Mouse (Mus musculus) testis, adult 10 weeks (tissue): Measurements from ENCODE around the gene Pskh1. TPM values are rescaled to one million over a fixed set of nuclear protein-coding genes. Genes with fewer than 3 reads are reported as not detected.

Experiments
- polyA plus RNA-seq: library from polyadenylated mRNA; stranded (reverse); fragments of 350-450 nt; fragmentation: Illumina TruSeq; extraction: RNeasy Lipid Tissue Mini Kit (QIAGEN cat#74804); gene quantifications from one replicate; pipeline ENCODE4 v1.2.3, GENCODE M21; 2014; ENCODE audit warnings: low read depth, low replicate concordance

Pskh1 gene
- 2.4 TPM for polyA plus RNA-seq

GRCm38 (mm10) chr8:105900180-105900940 lies at the start of gene Pskh1:
TSS of gene Pskh1 (plus strand) at chr8:105900441.

GRCm38 (mm10) chr8:105853178-105853577 lies 47.1 kb upstream of the Pskh1 start, which contains the start of gene Cenpt:
TSS of gene Cenpt (minus strand) at chr8:105853278.

GRCm38 (mm10) chr8:105854715-105855216 lies 45.5 kb upstream of the Pskh1 start, which contains the start of gene Thap11:
TSS of gene Thap11 (plus strand) at chr8:105855132.

GRCm38 (mm10) chr8:105860143-105860981 lies 39.9 kb upstream of the Pskh1 start, which contains the start of gene Nutf2:
TSS of gene Nutf2 (plus strand) at chr8:105860580.

GRCm38 (mm10) chr8:105880754-105881520 lies 19.3 kb upstream of the Pskh1 start, which contains the start of gene Edc4:
TSS of gene Edc4 (plus strand) at chr8:105880881.

GRCm38 (mm10) chr8:105893339-105893738 lies 6.9 kb upstream of the Pskh1 start, which contains the start of gene Nrn1l:
TSS of gene Nrn1l (plus strand) at chr8:105893567.

GRCm38 (mm10) chr8:105933762-105934161 lies 33.5 kb downstream of the Pskh1 start, which contains the start of gene Ctrl:
TSS of gene Ctrl (minus strand) at chr8:105933862.

GRCm38 (mm10) chr8:105938306-105938669 lies 38.0 kb downstream of the Pskh1 start, which contains the start of gene Psmb10:
TSS of gene Psmb10 (minus strand) at chr8:105938444.

GRCm38 (mm10) chr8:105943321-105943739 lies 43.1 kb downstream of the Pskh1 start, which contains the start of gene Lcat:
TSS of gene Lcat (minus strand) at chr8:105943382.

GRCm38 (mm10) chr8:105965905-105966341 lies 65.7 kb downstream of the Pskh1 start, which contains the start of gene Slc12a4:
TSS of gene Slc12a4 (minus strand) at chr8:105966097.

GRCm38 (mm10) chr8:105979325-105979724 lies 79.1 kb downstream of the Pskh1 start, which contains the start of gene Dpep3:
TSS of gene Dpep3 (minus strand) at chr8:105979429.

Other genes with a start within 250 kb of the Pskh1 start
- gene Carmil2, start 214.2 kb upstream of the Pskh1 start, polyA plus RNA-seq, result 0.14 TPM
- gene Acd, start 199.3 kb upstream of the Pskh1 start, polyA plus RNA-seq, result 3.0 TPM
- gene Pard6a, start 199.3 kb upstream of the Pskh1 start, polyA plus RNA-seq, result 2.3 TPM
- gene 4933405L10Rik, start 192.8 kb upstream of the Pskh1 start, polyA plus RNA-seq, result 4.7 TPM
- gene Enkd1, start 192.2 kb upstream of the Pskh1 start, polyA plus RNA-seq, result 5.3 TPM
- gene Gfod2, start 141.8 kb upstream of the Pskh1 start, polyA plus RNA-seq, result 0.24 TPM
- 11.3 TPM for gene Ranbp10, start 73.1 kb upstream of the Pskh1 start, polyA plus RNA-seq
- 174 TPM for gene Tsnaxip1, start 72.7 kb upstream of the Pskh1 start, polyA plus RNA-seq
- 1.8 TPM for gene Cenpt, start 47.2 kb upstream of the Pskh1 start, polyA plus RNA-seq
- 5.0 TPM for gene Thap11, start 45.3 kb upstream of the Pskh1 start, polyA plus RNA-seq
- gene Nutf2, start 39.9 kb upstream of the Pskh1 start, polyA plus RNA-seq, result 31.1 TPM
- gene Edc4, start 19.6 kb upstream of the Pskh1 start, polyA plus RNA-seq, result 10.5 TPM
- gene Nrn1l, start 6.9 kb upstream of the Pskh1 start, polyA plus RNA-seq, result not detected
- gene Ctrl, start 33.4 kb downstream of the Pskh1 start, polyA plus RNA-seq, result not detected
- 0.31 TPM for gene Psmb10, start 38.0 kb downstream of the Pskh1 start, polyA plus RNA-seq
- gene Lcat, start 42.9 kb downstream of the Pskh1 start, polyA plus RNA-seq, result 0.31 TPM
- gene Slc12a4, start 65.7 kb downstream of the Pskh1 start, polyA plus RNA-seq, result 0.39 TPM
- gene Dpep3, start 79.0 kb downstream of the Pskh1 start, polyA plus RNA-seq, result 48.5 TPM
- 4.0 TPM for gene Dus2, start 90.9 kb downstream of the Pskh1 start, polyA plus RNA-seq
- 0.52 TPM for gene Dpep2nb, start 105.5 kb downstream of the Pskh1 start, polyA plus RNA-seq
- 2.8 TPM for gene Ddx28, start 111.4 kb downstream of the Pskh1 start, polyA plus RNA-seq
- gene Nfatc3, start 158.4 kb downstream of the Pskh1 start, polyA plus RNA-seq, result 30.0 TPM
- 0.14 TPM for gene Esrp2, start 236.5 kb downstream of the Pskh1 start, polyA plus RNA-seq
- 0.71 TPM for gene Pla2g15, start 250.0 kb downstream of the Pskh1 start, polyA plus RNA-seq